Mouse (Mus musculus) kidney, embryonic 15.5 days (tissue): ENCODE results near the gene Ifngr1. TPM values are rescaled to one million over a fixed set of nuclear protein-coding genes. Genes with fewer than 3 reads are reported as not detected.

Source experiments
- ATAC-seq: fragments of 200-750 bp; cut with Nextera tagmentation; replicated peaks from 2 replicates; pipeline ENCODE4 v1.8.0; 2017; ENCODE audit warnings: moderate TSS enrichment; ENCODE audit not compliant: low FRiP score
- H3K27ac ChIP-seq: fragments of 300-500 bp; sonication (generic); 2 replicates; pipeline ENCODE4 v1.5.1; 2015; ENCODE audit warnings: mild to moderate bottlenecking, inconsistent platforms
- H3K27me3 ChIP-seq: fragments of 300-500 bp; sonication (generic); 2 replicates; pipeline ENCODE4 v1.6.1; 2015; ENCODE audit warnings: inconsistent platforms
- H3K36me3 ChIP-seq: fragments of 300-500 bp; sonication (generic); 2 replicates; pipeline ENCODE4 v1.6.1; 2015; ENCODE audit warnings: inconsistent platforms
- H3K4me1 ChIP-seq: fragments of 300-500 bp; sonication (generic); 2 replicates; pipeline ENCODE4 v1.6.1; 2015; ENCODE audit warnings: inconsistent platforms
- H3K4me2 ChIP-seq: fragments of 300-500 bp; sonication (generic); 2 replicates; pipeline ENCODE4 v1.6.1; 2015; ENCODE audit warnings: moderate library complexity, mild to moderate bottlenecking, inconsistent platforms
- H3K4me3 ChIP-seq: fragments of 300-500 bp; sonication (generic); replicated peaks from 2 replicates; pipeline ENCODE4 v1.5.1; 2015; ENCODE audit warnings: mild to moderate bottlenecking, inconsistent platforms
- H3K9ac ChIP-seq: fragments of 300-500 bp; sonication (generic); 2 replicates; pipeline ENCODE4 v1.6.1; 2015; ENCODE audit warnings: mild to moderate bottlenecking, inconsistent platforms
- H3K9me3 ChIP-seq: fragments of 300-500 bp; sonication (generic); replicated peaks from 2 replicates; pipeline ENCODE4 v1.6.1; 2016; ENCODE audit warnings: inconsistent platforms
- WGBS: fragments of 180-500 bp; shearing (Covaris S2); methylation state at CpG from one replicate; pipeline ENCODE4 v1.1.7; 2015; ENCODE audit warnings: mixed read lengths; 5-methylcytosine and 5-hydroxymethylcytosine counted together
- polyA plus RNA-seq: library from polyadenylated mRNA; unstranded; fragments of >200 nt; fragmentation: Nextera tagmentation; extraction: Ambion mirVana; gene quantifications from 2 replicates; pipeline ENCODE4 v1.2.1, GENCODE M21; 2015

The Ifngr1 gene
- polyA plus RNA-seq, 1 experiment from 2014 or later, result 54.0 TPM

GRCm38 (mm10) chr10:19570716-19571115 is 21.0 kb upstream of the Ifngr1 start:
- no peak overlapping the region for H3K27ac ChIP-seq

DNA sequence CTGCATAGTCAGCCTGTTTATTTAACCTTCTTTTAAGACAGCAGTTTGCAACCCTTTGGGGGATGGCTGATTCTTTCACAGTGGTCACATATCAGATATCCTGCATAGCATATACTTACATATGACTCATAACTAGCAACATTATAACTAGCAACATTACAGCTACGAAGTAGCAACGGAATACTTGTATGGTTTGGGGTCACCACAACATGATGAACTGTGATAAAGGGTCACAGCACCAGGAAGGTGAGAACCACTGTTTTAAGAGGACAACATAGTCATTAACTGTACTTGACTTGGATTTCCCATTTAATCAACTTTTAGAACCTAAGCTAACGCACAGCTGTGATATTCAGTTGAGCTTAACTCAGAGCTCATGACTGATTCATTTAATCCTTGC is 14.2 kb upstream of the Ifngr1 start:
- Histone ChIP-seq H3K4me1 (no peaks in the 10 kb centered on the region), H3K4me2 (no peak overlapping the region), H3K9me3 (no peaks in the 10 kb centered on the region), H3K4me3 (no peak overlapping the region), H3K9ac (no peak overlapping the region), H3K27ac (no peak overlapping the region), H3K27me3 (no peaks in the 10 kb centered on the region), H3K36me3 (no peaks in the 10 kb centered on the region)
- WGBS, result 73% methylated on average over 3 of the region's 3 CpGs
- ATAC-seq, result no peak

More at GRCm38 (mm10) chr10:19570716-19571115, 21.0 kb upstream of the Ifngr1 start:
- Histone ChIP-seq H3K9ac (no peak overlapping the region), H3K9me3 (no peaks in the 10 kb centered on the region), H3K4me2 (no peak overlapping the region), H3K27me3 (no peaks in the 10 kb centered on the region), H3K4me1 (no peaks in the 10 kb centered on the region), H3K4me3 (no peak overlapping the region), H3K36me3 (no peaks in the 10 kb centered on the region)
- ATAC-seq, result no peak
- WGBS, result 65% methylated on average over 1 of the region's 1 CpGs

DNA sequence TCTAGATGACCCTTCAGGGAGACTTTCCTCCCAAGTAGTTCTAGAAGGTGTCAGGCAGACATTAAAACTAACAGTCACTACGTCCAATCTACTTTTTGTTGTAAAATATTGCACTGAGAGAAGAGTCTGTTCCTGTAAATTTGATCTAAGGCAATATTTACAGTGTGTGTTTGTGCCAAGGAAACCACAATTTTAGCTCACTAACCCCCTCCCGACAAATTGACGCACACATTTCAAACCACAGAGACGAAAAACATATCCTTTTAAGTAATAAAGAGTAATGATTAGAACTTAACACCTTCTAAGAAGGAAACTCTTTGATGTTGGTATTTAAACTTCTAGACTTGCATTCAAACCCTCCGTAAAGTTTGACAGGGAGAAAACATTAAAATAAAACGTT is 13.7 kb upstream of the Ifngr1 start:
- 65% methylated on average over 6 of the region's 6 CpGs for WGBS
- Histone ChIP-seq H3K9me3 (no peaks in the 10 kb centered on the region), H3K4me1 (no peaks in the 10 kb centered on the region), H3K27me3 (no peaks in the 10 kb centered on the region), H3K27ac (no peak overlapping the region), H3K4me2 (no peak overlapping the region), H3K9ac (no peak overlapping the region), H3K4me3 (no peak overlapping the region), H3K36me3 (no peaks in the 10 kb centered on the region)
- ATAC-seq, result no peak

DNA sequence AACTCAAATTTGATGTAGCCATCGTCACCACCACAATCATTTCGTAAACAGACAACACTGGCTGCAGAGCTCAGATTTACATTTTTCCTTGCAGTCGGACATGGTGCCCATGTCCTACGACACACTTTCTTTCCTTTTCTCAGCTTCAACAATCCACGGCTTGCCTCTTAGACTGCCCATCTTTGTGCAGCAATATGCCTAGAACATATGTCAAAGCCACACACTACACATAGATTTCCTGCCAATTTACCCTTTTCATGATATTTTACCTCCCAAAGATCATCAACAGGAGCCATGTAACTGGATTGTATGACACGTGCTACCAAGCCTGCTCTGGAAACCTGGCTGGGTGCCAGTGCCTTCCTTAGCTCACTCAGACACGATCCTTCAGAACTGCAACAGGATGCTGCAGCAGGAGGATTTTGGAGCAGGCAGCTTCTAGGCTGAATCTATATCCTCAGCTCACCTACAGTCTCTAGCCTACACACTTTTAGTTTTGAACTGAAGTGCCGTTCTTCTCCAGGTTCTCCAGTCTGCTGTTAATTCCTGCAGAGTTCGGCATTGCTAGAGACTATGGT is 13.3 kb upstream of the Ifngr1 start:
- no peak overlapping the region for H3K27ac ChIP-seq
- H3K4me3 ChIP-seq, result no peak overlapping the region
- H3K4me2 ChIP-seq, result no peak overlapping the region
- no peaks in the 10 kb centered on the region for H3K27me3 ChIP-seq
- 69% methylated on average over 9 of the region's 9 CpGs for WGBS
- H3K9ac ChIP-seq, result no peak overlapping the region
- no peaks in the 10 kb centered on the region for H3K9me3 ChIP-seq
- no peaks in the 10 kb centered on the region for H3K36me3 ChIP-seq
- no peak for ATAC-seq
- no peaks in the 10 kb centered on the region for H3K4me1 ChIP-seq

DNA sequence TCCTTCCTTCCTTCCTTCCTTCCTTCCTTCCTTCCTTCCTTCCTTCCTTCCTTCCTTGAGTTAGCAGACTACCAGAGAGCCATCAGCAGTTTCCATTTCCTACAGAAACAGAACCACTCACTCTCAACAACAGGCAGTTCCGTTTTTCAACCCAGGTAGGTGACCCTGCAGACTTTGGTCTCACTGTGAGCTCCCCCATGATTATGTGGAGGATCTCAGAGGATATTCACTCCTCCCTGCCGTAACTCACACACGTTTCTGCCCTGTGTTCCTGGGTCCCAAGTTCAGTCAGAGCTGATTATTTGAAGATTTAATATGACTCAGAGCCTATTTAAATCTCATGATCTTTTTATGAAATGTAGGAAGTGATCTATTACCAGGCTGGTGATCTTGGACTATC is 11.1 kb upstream of the Ifngr1 start:
- ATAC-seq, result no peak
- WGBS, result 62% methylated on average over 3 of the region's 3 CpGs
- H3K4me1 ChIP-seq, result 0 out of 2 replicates have a peak, but pooled peaks cover 5% of the 10 kb centered on the region

GRCm38 (mm10) chr10:19581844-19582582 is 9.7 kb upstream of the Ifngr1 start:
- H3K9me3 ChIP-seq, result no peaks in the 10 kb centered on the region
- WGBS, result 77% methylated on average over 9 of the region's 9 CpGs

More for the DNA sequence above, 11.1 kb upstream of the Ifngr1 start:
- H3K9ac ChIP-seq, result no peak overlapping the region
- no peak overlapping the region for H3K4me2 ChIP-seq
- no peaks in the 10 kb centered on the region for H3K27me3 ChIP-seq
- H3K36me3 ChIP-seq, result no peaks in the 10 kb centered on the region
- no peaks in the 10 kb centered on the region for H3K9me3 ChIP-seq
- H3K4me3 ChIP-seq, result no peak overlapping the region
- H3K27ac ChIP-seq, result no peak overlapping the region

DNA sequence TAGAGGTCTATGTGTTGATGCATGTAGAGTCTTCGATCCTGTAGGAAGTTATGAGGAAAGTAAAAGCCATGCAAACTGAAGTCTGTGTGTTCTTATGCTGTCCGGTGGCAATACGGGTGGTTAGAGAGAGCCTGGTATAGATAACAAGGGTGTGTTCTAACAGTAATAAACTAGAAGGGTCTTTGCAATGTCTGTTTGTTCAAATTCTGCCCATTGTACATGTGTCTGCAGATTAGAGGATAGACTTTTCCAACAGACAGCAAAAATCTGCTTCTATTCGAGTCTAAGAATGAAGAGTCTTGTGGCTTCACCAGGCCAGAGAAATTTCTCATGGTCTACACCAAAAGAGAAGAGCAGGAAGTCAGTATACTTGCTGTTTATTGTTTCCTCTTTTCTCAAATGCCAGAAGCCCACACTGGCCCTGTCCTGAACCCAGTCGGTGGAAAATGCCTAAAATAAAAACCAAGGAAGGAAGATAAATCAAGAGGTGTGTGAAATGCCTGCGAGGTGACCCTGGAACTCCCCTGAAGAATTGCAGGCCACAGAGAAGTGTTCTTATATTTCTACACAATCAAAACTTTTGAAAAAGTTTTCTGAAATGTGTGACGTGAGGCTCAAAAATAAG is 8.8 kb upstream of the Ifngr1 start:
- Histone ChIP-seq H3K9ac (no peak overlapping the region), H3K9me3 (no peaks in the 10 kb centered on the region), H3K4me1 (0 out of 2 replicates have a peak, but pooled peaks cover 5% of the 10 kb centered on the region), H3K27me3 (no peaks in the 10 kb centered on the region), H3K4me3 (no peak overlapping the region), H3K36me3 (no peaks in the 10 kb centered on the region), H3K4me2 (no peak overlapping the region), H3K27ac (peak overlapping the region; percentile 41; the same call in 1 of the 2 replicates)
- WGBS, result 58% methylated on average over 7 of the region's 7 CpGs
- no peak for ATAC-seq

More at GRCm38 (mm10) chr10:19581844-19582582, 9.7 kb upstream of the Ifngr1 start:
- H3K4me3 ChIP-seq, result no peak overlapping the region
- H3K4me2 ChIP-seq, result no peak overlapping the region
- ATAC-seq, result no peak
- no peak overlapping the region for H3K27ac ChIP-seq
- H3K9ac ChIP-seq, result no peak overlapping the region
- no peaks in the 10 kb centered on the region for H3K36me3 ChIP-seq
- H3K4me1 ChIP-seq, result 0 out of 2 replicates have a peak, but pooled peaks cover 5% of the 10 kb centered on the region
- no peaks in the 10 kb centered on the region for H3K27me3 ChIP-seq

DNA sequence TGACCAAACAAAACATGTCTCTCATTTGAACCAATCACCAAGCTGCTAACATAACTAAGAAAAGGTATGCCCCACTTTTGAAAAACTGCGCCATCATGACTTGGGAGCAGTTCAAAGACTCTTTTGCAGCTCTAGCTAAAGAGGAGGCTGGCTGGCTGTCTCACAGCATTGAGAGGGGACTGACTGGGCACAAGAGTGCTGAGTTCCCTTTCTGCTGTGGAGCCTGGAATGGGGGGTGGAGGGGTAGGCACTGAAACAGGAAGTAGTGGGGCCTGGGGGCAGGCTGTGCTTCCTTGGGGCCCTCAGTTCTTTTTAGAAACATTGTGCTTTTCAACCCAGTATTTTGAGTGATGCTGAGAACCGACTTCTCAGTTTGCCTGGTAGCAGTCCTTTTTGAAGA is 7.7 kb upstream of the Ifngr1 start:
- Histone ChIP-seq H3K4me3 (no peak overlapping the region), H3K36me3 (no peaks in the 10 kb centered on the region), H3K9me3 (no peaks in the 10 kb centered on the region), H3K27ac (no peak overlapping the region), H3K4me2 (no peak overlapping the region), H3K9ac (no peak overlapping the region), H3K27me3 (no peaks in the 10 kb centered on the region), H3K4me1 (0 out of 2 replicates have a peak, but pooled peaks cover 5% of the 10 kb centered on the region)
- no peak for ATAC-seq
- WGBS, result 75% methylated on average over 2 of the region's 2 CpGs

DNA sequence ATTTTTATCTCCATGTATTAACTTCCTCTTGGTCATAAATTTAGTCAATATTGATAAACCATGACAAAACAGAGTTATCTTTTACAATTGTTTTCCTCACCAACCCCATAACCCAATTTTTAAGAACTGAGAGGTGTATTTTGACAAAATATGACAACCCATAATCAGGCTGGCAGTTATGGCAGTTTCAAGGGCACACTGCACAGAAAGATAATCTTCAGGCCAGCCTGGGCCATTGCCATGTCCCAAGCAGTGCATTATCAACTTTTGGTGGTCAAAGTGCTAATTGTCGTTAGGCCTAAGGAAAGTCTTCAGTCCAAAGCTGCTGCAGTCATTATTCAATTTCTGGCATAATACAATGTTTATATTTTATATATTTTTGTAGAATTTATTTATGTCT is 6.9 kb upstream of the Ifngr1 start:
- H3K36me3 ChIP-seq, result no peaks in the 10 kb centered on the region
- no peak for ATAC-seq
- 90% methylated on average over 1 of the region's 1 CpGs for WGBS
- no peaks in the 10 kb centered on the region for H3K9me3 ChIP-seq
- no peak overlapping the region for H3K4me2 ChIP-seq
- no peak overlapping the region for H3K27ac ChIP-seq
- no peak overlapping the region for H3K4me3 ChIP-seq
- 0 out of 2 replicates have a peak, but pooled peaks cover 5% of the 10 kb centered on the region for H3K4me1 ChIP-seq
- H3K27me3 ChIP-seq, result no peaks in the 10 kb centered on the region
- H3K9ac ChIP-seq, result no peak overlapping the region

GRCm38 (mm10) chr10:19585860-19586259 is 5.9 kb upstream of the Ifngr1 start:
- H3K4me1 ChIP-seq, result 0 out of 2 replicates have a peak, but pooled peaks cover 5% of the 10 kb centered on the region
- 91% methylated on average over 5 of the region's 5 CpGs for WGBS
- H3K27me3 ChIP-seq, result no peaks in the 10 kb centered on the region
- no peak overlapping the region for H3K27ac ChIP-seq
- no peaks in the 10 kb centered on the region for H3K9me3 ChIP-seq
- H3K36me3 ChIP-seq, result no peaks in the 10 kb centered on the region
- H3K9ac ChIP-seq, result no peak overlapping the region
- no peak overlapping the region for H3K4me3 ChIP-seq
- no peak overlapping the region for H3K4me2 ChIP-seq
- no peak for ATAC-seq

DNA sequence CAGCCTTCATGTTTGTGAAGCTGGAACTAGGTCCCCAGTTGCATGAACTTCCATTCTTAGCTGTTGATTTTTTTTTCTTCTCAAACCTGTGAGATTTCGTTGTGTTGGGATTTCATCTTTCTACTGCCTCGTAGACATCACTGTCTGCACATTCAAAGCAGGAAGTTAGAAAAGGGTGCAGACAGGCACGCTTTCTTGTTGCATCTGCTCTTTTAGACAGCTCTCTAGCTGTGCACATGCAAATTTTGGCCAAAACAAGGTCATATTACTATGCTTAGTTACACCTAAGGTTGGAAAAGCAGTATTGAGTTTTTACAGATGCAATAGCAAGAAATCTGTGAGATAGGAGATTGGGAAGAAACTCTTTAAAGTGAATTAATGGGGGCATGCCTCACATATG is 4.5 kb upstream of the Ifngr1 start:
- WGBS, result 85% methylated on average over 3 of the region's 3 CpGs
- H3K4me2 ChIP-seq, result no peak overlapping the region
- H3K9ac ChIP-seq, result no peak overlapping the region
- H3K36me3 ChIP-seq, result no peaks in the 10 kb centered on the region
- no peak overlapping the region for H3K27ac ChIP-seq
- no peak overlapping the region for H3K4me3 ChIP-seq
- peaks cover 8% of the 10 kb centered on the region; the same call in 1 of the 2 replicates for H3K4me1 ChIP-seq
- no peaks in the 10 kb centered on the region for H3K9me3 ChIP-seq
- no peak for ATAC-seq
- no peaks in the 10 kb centered on the region for H3K27me3 ChIP-seq

- no peak for ATAC-seq
- H3K27ac ChIP-seq, result no peak overlapping the region
- no peaks in the 10 kb centered on the region for H3K27me3 ChIP-seq
These were observed 2.1 kb upstream of the Ifngr1 start for GRCm38 (mm10) chr10:19589626-19590025.

More at GRCm38 (mm10) chr10:19589626-19590025, 2.1 kb upstream of the Ifngr1 start:
- 89% methylated on average over 12 of the region's 12 CpGs for WGBS
- no peak overlapping the region for H3K9ac ChIP-seq
- H3K9me3 ChIP-seq, result no peaks in the 10 kb centered on the region
- no peaks in the 10 kb centered on the region for H3K36me3 ChIP-seq
- H3K4me2 ChIP-seq, result no peak overlapping the region
- H3K4me1 ChIP-seq, result peaks cover 23% of the 10 kb centered on the region
- no peak overlapping the region for H3K4me3 ChIP-seq
